Mouse (Mus musculus) heart, embryonic 12.5 days (tissue): ENCODE measurements around the gene Gm26661. TPM values are rescaled to one million over a fixed set of nuclear protein-coding genes. Genes with fewer than 3 reads are reported as not detected.

Experiments used
- ATAC-seq: fragments of 200-750 bp; cut with Nextera tagmentation; 2 replicates; pipeline ENCODE4 v1.8.0; 2017; ENCODE audit warnings: moderate TSS enrichment, moderate library complexity; ENCODE audit not compliant: insufficient number of reproducible peaks, low FRiP score
- H3K27ac ChIP-seq: fragments of 300-500 bp; sonication (generic); 2 replicates; pipeline ENCODE4 v1.5.1; 2016; ENCODE audit warnings: mild to moderate bottlenecking, moderate library complexity; ENCODE audit not compliant: poor library complexity, severe bottlenecking
- H3K27me3 ChIP-seq: fragments of 300-500 bp; sonication (generic); replicated peaks from 2 replicates; pipeline ENCODE4 v1.6.1; 2016; ENCODE audit warnings: mild to moderate bottlenecking, moderate library complexity
- H3K36me3 ChIP-seq: fragments of 300-500 bp; sonication (generic); 2 replicates; pipeline ENCODE4 v1.6.1; 2016; ENCODE audit warnings: mild to moderate bottlenecking, moderate library complexity
- H3K4me1 ChIP-seq: fragments of 300-500 bp; sonication (generic); replicated peaks from 2 replicates; pipeline ENCODE4 v1.6.1; 2016; ENCODE audit warnings: mild to moderate bottlenecking
- H3K4me2 ChIP-seq: fragments of 300-500 bp; sonication (generic); 2 replicates; pipeline ENCODE4 v1.6.1; 2016; ENCODE audit warnings: mild to moderate bottlenecking, moderate library complexity
- H3K4me3 ChIP-seq: fragments of 300-500 bp; sonication (generic); 2 replicates; pipeline ENCODE4 v1.5.1; 2016; ENCODE audit warnings: mild to moderate bottlenecking
- H3K9ac ChIP-seq: fragments of 300-500 bp; sonication (generic); 2 replicates; pipeline ENCODE4 v1.6.1; 2016; ENCODE audit warnings: mild to moderate bottlenecking, moderate library complexity
- H3K9me3 ChIP-seq: fragments of 300-500 bp; sonication (generic); replicated peaks from 2 replicates; pipeline ENCODE4 v1.6.1; 2016; ENCODE audit warnings: mild to moderate bottlenecking, moderate library complexity
- WGBS: fragments of 180-500 bp; shearing (Covaris S2); methylation state at CpG from one replicate; pipeline ENCODE4 v1.1.7; 2016; 5-methylcytosine and 5-hydroxymethylcytosine counted together
- polyA plus RNA-seq: library from polyadenylated mRNA; unstranded; fragments of >200 nt; fragmentation: Nextera tagmentation; extraction: Ambion mirVana; gene quantifications from 2 replicates; pipeline ENCODE4 v1.2.1, GENCODE M21; 2016

Gm26661 gene
- polyA plus RNA-seq, 1 experiment from 2014 or later = not detected

- ATAC-seq = no peak
- no peaks in the 10 kb centered on the region for H3K27me3 ChIP-seq
- no peaks in the 10 kb centered on the region for H3K36me3 ChIP-seq
- H3K9ac ChIP-seq = no peak overlapping the region
- WGBS = 7% methylated on average over 4 of the region's 4 CpGs
- H3K9me3 ChIP-seq = peaks cover 7% of the 10 kb centered on the region
- H3K4me1 ChIP-seq = no peaks in the 10 kb centered on the region
- H3K4me2 ChIP-seq = no peak overlapping the region
- no peak overlapping the region for H3K4me3 ChIP-seq
- no peak overlapping the region for H3K27ac ChIP-seq
Observed at GRCm38 (mm10) chr14:7801831-7802230, 10.4 kb downstream of the Gm26661 start.

GRCm38 (mm10) chr14:7803874-7804557, 12.6 kb downstream of the Gm26661 start:
- H3K4me1 ChIP-seq = peaks cover 16% of the 10 kb centered on the region
- H3K4me2 ChIP-seq = no peak overlapping the region
- no peaks in the 10 kb centered on the region for H3K27me3 ChIP-seq
- no peak overlapping the region for H3K9ac ChIP-seq
- H3K27ac ChIP-seq = no peak overlapping the region
- WGBS = 39% methylated on average over 4 of the region's 4 CpGs
- H3K9me3 ChIP-seq = peaks cover 7% of the 10 kb centered on the region
- no peaks in the 10 kb centered on the region for H3K36me3 ChIP-seq
- no peak overlapping the region for H3K4me3 ChIP-seq
- no peak for ATAC-seq

- 93% methylated on average over 2 of the region's 2 CpGs for WGBS
- H3K9ac ChIP-seq = no peak overlapping the region
- H3K27ac ChIP-seq = no peak overlapping the region
- H3K9me3 ChIP-seq = peaks cover 7% of the 10 kb centered on the region
- H3K4me1 ChIP-seq = peaks cover 20% of the 10 kb centered on the region
- H3K4me2 ChIP-seq = no peak overlapping the region
- H3K27me3 ChIP-seq = no peaks in the 10 kb centered on the region
- ATAC-seq = no peak
- no peak overlapping the region for H3K4me3 ChIP-seq
- no peaks in the 10 kb centered on the region for H3K36me3 ChIP-seq
Observed at GRCm38 (mm10) chr14:7804558-7804905, 13.1 kb downstream of the Gm26661 start.

- Histone ChIP-seq H3K27ac (no peak overlapping the region), H3K4me2 (no peak overlapping the region), H3K9ac (no peak overlapping the region), H3K4me3 (no peak overlapping the region), H3K36me3 (no peaks in the 10 kb centered on the region), H3K9me3 (no peaks in the 10 kb centered on the region), H3K27me3 (no peaks in the 10 kb centered on the region), H3K4me1 (peaks cover 23% of the 10 kb centered on the region)
- peak; percentile 33 for ATAC-seq
- 56% methylated on average over 4 of the region's 4 CpGs for WGBS
Observed at GRCm38 (mm10) chr14:7807711-7808110, 16.3 kb downstream of the Gm26661 start.

- no peak for ATAC-seq
- Histone ChIP-seq H3K4me2 (no peak overlapping the region), H3K9me3 (no peaks in the 10 kb centered on the region), H3K4me3 (no peak overlapping the region), H3K4me1 (peaks cover 25% of the 10 kb centered on the region), H3K9ac (no peak overlapping the region), H3K36me3 (no peaks in the 10 kb centered on the region), H3K27me3 (no peaks in the 10 kb centered on the region), H3K27ac (no peak overlapping the region)
- 45% methylated on average over 11 of the region's 11 CpGs for WGBS
Observed at GRCm38 (mm10) chr14:7808501-7808981, 17.2 kb downstream of the Gm26661 start.

- Histone ChIP-seq H3K27me3 (no peaks in the 10 kb centered on the region), H3K9me3 (no peaks in the 10 kb centered on the region), H3K9ac (no peak overlapping the region), H3K27ac (no peak overlapping the region), H3K4me2 (no peak overlapping the region), H3K36me3 (no peaks in the 10 kb centered on the region), H3K4me1 (peaks cover 27% of the 10 kb centered on the region), H3K4me3 (no peak overlapping the region)
- 66% methylated on average over 12 of the region's 12 CpGs for WGBS
- peak; percentile 58 for ATAC-seq
Observed at GRCm38 (mm10) chr14:7809043-7809955, 17.9 kb downstream of the Gm26661 start.

- peak within 1 kb of the TSS; percentile 36; the same call in 1 of the 2 replicates for H3K27ac ChIP-seq
- H3K9me3 ChIP-seq = no peaks in the 10 kb centered on the region
- H3K4me2 ChIP-seq = peak within 1 kb of the TSS; percentile 92
- peaks cover 41% of the 10 kb centered on the region for H3K4me1 ChIP-seq
- peak; percentile 91 for ATAC-seq
- no peaks in the 10 kb centered on the region for H3K27me3 ChIP-seq
- H3K36me3 ChIP-seq = no peaks in the 10 kb centered on the region
- WGBS = under 1% methylated on average over 49 of the region's 49 CpGs
- H3K4me3 ChIP-seq = peak within 1 kb of the TSS; percentile 75
- peak within 1 kb of the TSS; percentile 87 for H3K9ac ChIP-seq
Observed at GRCm38 (mm10) chr14:7817770-7818462, 26.5 kb downstream of the Gm26661 start, which contains the start of gene Flnb. TSS of gene Flnb (plus strand) at chr14:7817957.

- H3K36me3 ChIP-seq = no peaks in the 10 kb centered on the region
- under 1% methylated on average over 36 of the region's 36 CpGs for WGBS
Observed at GRCm38 (mm10) chr14:7818463-7819121, 27.2 kb downstream of the Gm26661 start.

GRCm38 (mm10) chr14:7819446-7819845, 28.1 kb downstream of the Gm26661 start:
- H3K27me3 ChIP-seq = no peaks in the 10 kb centered on the region
- peaks cover 46% of the 10 kb centered on the region for H3K4me1 ChIP-seq
- no peak overlapping the region for H3K27ac ChIP-seq
- peak overlapping the region; percentile 92 for H3K4me2 ChIP-seq
- no peaks in the 10 kb centered on the region for H3K9me3 ChIP-seq
- WGBS = 67% methylated on average over 5 of the region's 5 CpGs
- H3K4me3 ChIP-seq = peak overlapping the region; percentile 75
- no peak for ATAC-seq
- peak overlapping the region; percentile 87 for H3K9ac ChIP-seq
- H3K36me3 ChIP-seq = no peaks in the 10 kb centered on the region

More at GRCm38 (mm10) chr14:7818463-7819121, 27.2 kb downstream of the Gm26661 start:
- peak overlapping the region; percentile 92 for H3K4me2 ChIP-seq
- 0 out of 2 replicates have a peak overlapping the region, but pooled peaks have one; percentile 8 for H3K27ac ChIP-seq
- peak; percentile 65 for ATAC-seq
- peak overlapping the region; percentile 87 for H3K9ac ChIP-seq
- H3K4me1 ChIP-seq = peaks cover 43% of the 10 kb centered on the region
- no peaks in the 10 kb centered on the region for H3K9me3 ChIP-seq
- H3K27me3 ChIP-seq = no peaks in the 10 kb centered on the region
- H3K4me3 ChIP-seq = peak overlapping the region; percentile 75

GRCm38 (mm10) chr14:7821341-7821740, 30.0 kb downstream of the Gm26661 start:
- Histone ChIP-seq H3K36me3 (no peaks in the 10 kb centered on the region), H3K4me3 (no peak overlapping the region), H3K9ac (no peak overlapping the region), H3K4me1 (peaks cover 65% of the 10 kb centered on the region), H3K4me2 (no peak overlapping the region), H3K27ac (no peak overlapping the region), H3K27me3 (no peaks in the 10 kb centered on the region), H3K9me3 (no peaks in the 10 kb centered on the region)
- ATAC-seq = no peak
- WGBS = 73% methylated on average over 8 of the region's 8 CpGs
